Mouse (Mus musculus): ENCODE data around the gene Cpped1. TPM values are rescaled to one million over a fixed set of nuclear protein-coding genes. Genes with fewer than 3 reads are reported as not detected.

Cpped1 gene
- total and polyA plus RNA-seq, 2 experiments from 2014 or later: 16.5 to 19.1 TPM

DNA sequence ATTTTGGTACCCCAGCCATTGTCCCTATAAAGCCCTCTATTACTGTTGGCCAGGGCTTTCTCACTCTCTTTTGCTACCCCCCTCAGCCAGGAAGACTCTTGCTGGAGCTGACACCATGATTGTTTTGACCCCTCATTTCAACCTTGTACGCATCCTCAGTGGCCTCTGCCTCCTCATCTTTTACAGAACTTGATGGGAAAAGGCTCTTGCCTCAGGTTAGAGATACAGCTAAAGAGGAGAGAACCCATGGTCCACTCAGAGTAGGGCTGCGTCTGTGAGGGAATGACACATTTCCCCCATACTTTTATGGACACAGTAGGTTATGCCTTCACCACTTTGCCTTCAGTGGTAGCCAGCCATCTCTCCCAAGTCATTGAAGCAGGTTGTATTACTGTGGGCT lies 155.1 kb downstream of the Cpped1 start:
- Histone ChIP-seq H3K9me3 (ENCODE audit: low read length) (no peaks in the 10 kb centered on the region), H3K4me2 (ENCODE audit: low read depth) (no peak overlapping the region), H3K9ac (no peak overlapping the region), H3K27ac (ENCODE audit: low read depth, low read length) (no peak overlapping the region), H3K36me3 (ENCODE audit: insufficient read depth) (no peaks in the 10 kb centered on the region), H3K4me1 (ENCODE audit: insufficient read depth) (no peaks in the 10 kb centered on the region), H3K4me3 (ENCODE audit: low read depth, low read length) (no peak overlapping the region), H3K27me3 (ENCODE audit: insufficient read depth, low read length) (no peaks in the 10 kb centered on the region)
- ATAC-seq: no peak
- no peak for TF ChIP-seq CTCF (IDR thresholded peaks at IDR 0.05; ENCODE audit: low read depth)
- 93% methylated on average over 2 of the region's 2 CpGs for WGBS
- DNase-seq: no peak

Other genes starting within 250 kb of the Cpped1 start
- gene Shisa9, start 74.7 kb upstream of the Cpped1 start, total RNA-seq (2014; rRNA removed): 38.2 and 38.9 TPM in 2 replicates
- gene Shisa9, start 74.7 kb upstream of the Cpped1 start, polyA plus RNA-seq (2015; fragmentation: Nextera tagmentation; extraction: Ambion mirVana): 21.7 and 21.9 TPM in 2 replicates

All from forebrain, postnatal 0 days (tissue).